Mouse (Mus musculus) hindbrain, postnatal 0 days (tissue): ENCODE results near the gene Sept12. TPM values are rescaled to one million over a fixed set of nuclear protein-coding genes. Genes with fewer than 3 reads are reported as not detected.

Source experiments
- ATAC-seq: fragments of 200-750 bp; cut with Nextera tagmentation; 2 replicates; pipeline ENCODE4 v1.8.0; 2017; ENCODE audit warnings: mild to moderate bottlenecking, moderate TSS enrichment, moderate library complexity
- DNase-seq: peaks from one replicate; pipeline ENCODE4 v3.0.0-alpha.2; 2015; ENCODE audit warnings: low spot score
- H3K27ac ChIP-seq: fragments of 300-500 bp; sonication (generic); 2 replicates; pipeline ENCODE4 v1.5.1; 2014; ENCODE audit warnings: mild to moderate bottlenecking
- H3K27me3 ChIP-seq: fragments of 300-500 bp; sonication (generic); 2 replicates; pipeline ENCODE4 v1.6.1; 2014; ENCODE audit warnings: low read length, mixed read lengths; ENCODE audit not compliant: insufficient read depth
- H3K36me3 ChIP-seq: fragments of 300-500 bp; sonication (generic); 2 replicates; pipeline ENCODE4 v1.6.1; 2014; ENCODE audit warnings: low read length, mixed read lengths; ENCODE audit not compliant: insufficient read depth
- H3K4me1 ChIP-seq: fragments of 300-500 bp; sonication (generic); 2 replicates; pipeline ENCODE4 v1.6.1; 2014; ENCODE audit warnings: antibody characterized with exemption, low read length, mixed read lengths; ENCODE audit not compliant: insufficient read depth
- H3K4me2 ChIP-seq: fragments of 300-500 bp; sonication (generic); 2 replicates; pipeline ENCODE4 v1.6.1; 2014; ENCODE audit warnings: low read depth, mild to moderate bottlenecking, low read length, moderate library complexity, mixed read lengths
- H3K4me3 ChIP-seq: fragments of 300-500 bp; sonication (generic); 2 replicates; pipeline ENCODE4 v1.5.1; 2014; ENCODE audit warnings: low read length
- H3K9ac ChIP-seq: fragments of 300-500 bp; sonication (generic); replicated peaks from 2 replicates; pipeline ENCODE4 v1.6.1; 2014; ENCODE audit warnings: mild to moderate bottlenecking, low read length, moderate library complexity, mixed read lengths
- H3K9me3 ChIP-seq: fragments of 300-500 bp; sonication (generic); 2 replicates; pipeline ENCODE4 v1.6.1; 2016; ENCODE audit warnings: low read length, mixed read lengths
- CTCF ChIP-seq: IDR thresholded peaks from 2 replicates; pipeline ENCODE4 v1.5.1; 2016; ENCODE audit warnings: antibody characterized with exemption, control low read depth, low read depth
- WGBS: fragments of 180-500 bp; shearing (Covaris S2); extraction: QIAGEN DNeasy Blood & Tissue Kit; methylation state at CpG from one replicate; pipeline ENCODE4 v1.1.7; 2014; 5-methylcytosine and 5-hydroxymethylcytosine counted together
- polyA plus RNA-seq: library from polyadenylated mRNA; unstranded; fragments of >200 nt; fragmentation: Nextera tagmentation; extraction: Ambion mirVana; gene quantifications from 2 replicates; pipeline ENCODE4 v1.2.1, GENCODE M21; 2015
- total RNA-seq: library from RNA; depleted of rRNA; stranded (reverse); fragments of >200 nt; gene quantifications from 2 replicates; pipeline ENCODE4 v1.2.3, GENCODE M21; 2014

The Sept12 gene
- total and polyA plus RNA-seq, 2 experiments from 2014 or later, result not detected

- 54% methylated on average over 2 of the region's 2 CpGs for WGBS
- no peaks in the 10 kb centered on the region for H3K36me3 ChIP-seq
- no peak overlapping the region for H3K9ac ChIP-seq
- no peak overlapping the region for H3K27ac ChIP-seq
- no peaks in the 10 kb centered on the region for H3K27me3 ChIP-seq
- no peak overlapping the region for H3K4me2 ChIP-seq
- H3K4me1 ChIP-seq, result no peaks in the 10 kb centered on the region
- no peak overlapping the region for H3K4me3 ChIP-seq
- no peak for TF ChIP-seq CTCF
- DNase-seq, result no peak
- H3K9me3 ChIP-seq, result no peaks in the 10 kb centered on the region
- ATAC-seq, result no peak
These were observed 21.5 kb downstream of the Sept12 start for GRCm38 (mm10) chr16:4976180-4976579.

- H3K36me3 ChIP-seq, result no peaks in the 10 kb centered on the region
- no peaks in the 10 kb centered on the region for H3K9me3 ChIP-seq
- TF ChIP-seq CTCF, result no peak
- WGBS, result 73% methylated on average over 5 of the region's 5 CpGs
- ATAC-seq (no peak), DNase-seq (no peak)
- H3K27ac ChIP-seq, result no peak overlapping the region
- no peak overlapping the region for H3K9ac ChIP-seq
- no peak overlapping the region for H3K4me3 ChIP-seq
- H3K27me3 ChIP-seq, result no peaks in the 10 kb centered on the region
- no peak overlapping the region for H3K4me2 ChIP-seq
- H3K4me1 ChIP-seq, result no peaks in the 10 kb centered on the region
These were observed 23.1 kb downstream of the Sept12 start for GRCm38 (mm10) chr16:4974521-4974920.

- Histone ChIP-seq H3K27ac (no peak overlapping the region), H3K27me3 (no peaks in the 10 kb centered on the region), H3K4me1 (no peaks in the 10 kb centered on the region), H3K4me2 (no peak overlapping the region), H3K4me3 (no peak overlapping the region), H3K36me3 (no peaks in the 10 kb centered on the region), H3K9ac (no peak overlapping the region), H3K9me3 (no peaks in the 10 kb centered on the region)
- no peak for DNase-seq
- no peak for ATAC-seq
- TF ChIP-seq CTCF, result no peak
- WGBS, result 88% methylated on average over 4 of the region's 4 CpGs
These were observed 26.0 kb downstream of the Sept12 start for GRCm38 (mm10) chr16:4971626-4972025.

- Histone ChIP-seq H3K9ac (no peak overlapping the region), H3K27ac (no peak overlapping the region), H3K4me2 (no peak overlapping the region), H3K27me3 (no peaks in the 10 kb centered on the region), H3K4me3 (no peak overlapping the region), H3K4me1 (0 out of 2 replicates have a peak, but pooled peaks cover 6% of the 10 kb centered on the region), H3K9me3 (no peaks in the 10 kb centered on the region), H3K36me3 (no peaks in the 10 kb centered on the region)
- no peak for ATAC-seq
- 82% methylated on average over 5 of the region's 5 CpGs for whole genome bisulfite sequencing
- DNase-seq, result no peak
- no peak for TF ChIP-seq CTCF
These were observed 28.4 kb downstream of the Sept12 start for GRCm38 (mm10) chr16:4969055-4969843.

DNA sequence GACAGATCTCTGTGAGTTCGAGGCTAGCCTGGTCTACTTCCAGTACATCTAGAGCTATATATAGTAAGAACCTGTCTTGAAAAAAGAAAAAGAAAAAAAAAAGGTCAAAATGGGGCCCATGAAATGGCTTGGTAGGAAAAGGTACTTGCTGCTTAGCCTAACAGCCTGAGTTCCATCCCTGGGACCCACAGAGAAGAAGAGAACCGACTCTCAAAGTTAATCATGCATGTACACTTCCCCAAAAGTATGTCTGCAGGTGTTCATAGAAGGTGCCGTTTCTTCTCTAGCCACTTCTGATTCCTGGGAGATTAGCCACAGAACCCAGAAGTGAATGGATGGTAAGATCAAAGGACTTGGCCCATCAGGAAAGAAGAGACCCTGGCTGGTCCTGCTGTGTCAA lies 29.2 kb downstream of the Sept12 start:
- 78% methylated on average over 3 of the region's 3 CpGs for WGBS
- H3K4me3 ChIP-seq, result no peak overlapping the region
- no peaks in the 10 kb centered on the region for H3K36me3 ChIP-seq
- H3K9me3 ChIP-seq, result no peaks in the 10 kb centered on the region
- no peak for TF ChIP-seq CTCF
- no peak overlapping the region for H3K9ac ChIP-seq
- H3K4me2 ChIP-seq, result no peak overlapping the region
- no peak overlapping the region for H3K27ac ChIP-seq
- no peaks in the 10 kb centered on the region for H3K27me3 ChIP-seq
- ATAC-seq (no peak), DNase-seq (no peak)
- 0 out of 2 replicates have a peak, but pooled peaks cover 6% of the 10 kb centered on the region for H3K4me1 ChIP-seq

GRCm38 (mm10) chr16:4965392-4966129 lies 32.1 kb downstream of the Sept12 start:
- H3K27me3 ChIP-seq, result no peaks in the 10 kb centered on the region
- peak overlapping the region; percentile 63; the same call in 1 of the 2 replicates for H3K4me2 ChIP-seq
- H3K36me3 ChIP-seq, result no peaks in the 10 kb centered on the region
- DNase-seq (no peak), ATAC-seq (no peak)
- H3K4me3 ChIP-seq, result no peak overlapping the region; the same call in 1 of the 2 replicates
- peaks cover 14% of the 10 kb centered on the region; the same call in 1 of the 2 replicates for H3K4me1 ChIP-seq
- 80% methylated on average over 8 of the region's 8 CpGs for WGBS
- no peak overlapping the region; the same call in 1 of the 2 replicates for H3K27ac ChIP-seq
- no peak overlapping the region for H3K9ac ChIP-seq
- no peaks in the 10 kb centered on the region for H3K9me3 ChIP-seq
- no peak for TF ChIP-seq CTCF
